Mouse (Mus musculus) small intestine, adult 10 weeks (tissue): ENCODE data around the gene Garnl3. TPM values are rescaled to one million over a fixed set of nuclear protein-coding genes. Genes with fewer than 3 reads are reported as not detected.

Experiments
- polyA plus RNA-seq: library from polyadenylated mRNA; stranded (reverse); fragments of 350-450 nt; fragmentation: Illumina TruSeq; extraction: RNeasy Lipid Tissue Mini Kit (QIAGEN cat#74804); gene quantifications from one replicate; pipeline ENCODE4 v1.2.3, GENCODE M21; 2014; ENCODE audit warnings: low replicate concordance

Gene Garnl3
- 1.0 TPM for polyA plus RNA-seq

GRCm38 (mm10) chr2:33131500-33132092 lies at the start of gene Garnl3:
Gene Garnl3 (minus strand): TSS chr2:33131654.

GRCm38 (mm10) chr2:32981725-32982271 lies 149.7 kb downstream of the Garnl3 start, which contains the start of gene Slc2a8:
Gene Slc2a8 (minus strand): TSS chr2:32982083.

GRCm38 (mm10) chr2:32961192-32961995 lies 170.1 kb downstream of the Garnl3 start, which contains the start of the genes Rpl12 and Lrsam1:
Gene Rpl12 (plus strand): TSS chr2:32961559.
Gene Lrsam1 (minus strand): TSS chr2:32961614.

Other genes starting within 250 kb of the Garnl3 start
- 102 TPM for gene Rpl12, start 170.1 kb downstream of the Garnl3 start, polyA plus RNA-seq
- gene Lrsam1, start 170.0 kb downstream of the Garnl3 start, polyA plus RNA-seq: 2.8 TPM
- not detected for gene Slc2a8, start 149.6 kb downstream of the Garnl3 start, polyA plus RNA-seq
- 3.6 TPM for gene Angptl2, start 84.4 kb upstream of the Garnl3 start, polyA plus RNA-seq
- gene Ralgps1, start 239.8 kb upstream of the Garnl3 start, polyA plus RNA-seq: 29.8 TPM